Mouse (Mus musculus): ENCODE data around the gene Gm34653.
"Not testable (repeated sequence)": the region's sequence is repeated elsewhere in the genome, so short reads cannot be mapped to it uniquely, and the experiment has no call there.

The Gm34653 gene

DNA sequence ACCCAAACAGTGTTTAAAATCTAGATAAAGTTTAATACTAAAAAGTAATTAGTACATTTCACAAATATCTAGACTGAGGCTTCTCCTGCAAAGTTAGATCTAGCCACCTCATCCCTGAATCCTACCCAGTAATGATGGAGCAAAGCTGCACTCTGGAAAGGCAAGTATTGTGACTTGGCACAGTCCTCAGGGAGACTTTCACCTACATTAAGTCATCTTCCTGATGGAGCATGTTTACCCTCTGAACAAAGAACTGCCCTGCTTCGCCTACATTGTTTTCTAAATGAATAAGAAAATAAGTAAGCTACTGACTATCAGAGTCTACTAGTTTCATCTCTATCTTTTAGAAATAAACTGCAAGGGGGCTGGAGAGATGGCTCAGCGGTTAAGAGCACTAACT is 14.3 kb upstream of the Gm34653 start:
- no peak for DNase-seq (ENCODE audit: low read depth, low spot score)

DNA sequence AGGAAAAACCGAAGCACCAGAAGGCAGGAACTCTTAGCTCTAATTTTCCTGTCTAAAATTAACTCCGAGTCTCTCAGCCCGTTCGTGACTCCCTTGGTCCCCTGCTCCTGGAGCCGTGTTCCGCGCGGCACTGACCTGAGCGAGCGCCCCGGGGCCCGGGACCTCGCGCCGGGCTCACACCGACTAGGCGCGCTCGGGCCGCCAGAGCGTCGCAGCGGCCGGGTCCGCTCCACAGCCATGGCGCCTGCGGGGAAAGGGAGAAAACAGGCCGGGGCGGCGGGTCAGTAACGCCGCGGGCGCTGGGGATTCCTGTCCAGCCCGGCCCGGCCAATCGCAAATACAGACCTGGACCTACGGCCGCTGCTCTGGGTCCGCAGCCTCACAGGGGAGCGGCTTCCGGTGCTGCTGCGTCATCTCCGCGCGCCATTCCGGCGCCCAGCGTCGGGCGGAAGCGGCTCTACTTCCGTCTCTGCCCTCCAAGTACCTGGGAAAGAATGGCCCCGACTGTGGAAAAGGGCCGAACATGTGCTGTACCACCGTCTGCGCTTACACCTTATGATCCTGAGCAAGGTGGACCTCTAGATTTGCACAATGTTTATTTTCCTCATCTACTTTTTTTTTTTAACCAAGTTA is 6.9 kb upstream of the Gm34653 start, which contains the start of gene Fbxw2:
Gene Fbxw2 (minus strand): TSS at position 485 of the 633 bp plus-strand sequence.
- DNase-seq (ENCODE audit: low read depth, low spot score), result peak; percentile 92

DNA sequence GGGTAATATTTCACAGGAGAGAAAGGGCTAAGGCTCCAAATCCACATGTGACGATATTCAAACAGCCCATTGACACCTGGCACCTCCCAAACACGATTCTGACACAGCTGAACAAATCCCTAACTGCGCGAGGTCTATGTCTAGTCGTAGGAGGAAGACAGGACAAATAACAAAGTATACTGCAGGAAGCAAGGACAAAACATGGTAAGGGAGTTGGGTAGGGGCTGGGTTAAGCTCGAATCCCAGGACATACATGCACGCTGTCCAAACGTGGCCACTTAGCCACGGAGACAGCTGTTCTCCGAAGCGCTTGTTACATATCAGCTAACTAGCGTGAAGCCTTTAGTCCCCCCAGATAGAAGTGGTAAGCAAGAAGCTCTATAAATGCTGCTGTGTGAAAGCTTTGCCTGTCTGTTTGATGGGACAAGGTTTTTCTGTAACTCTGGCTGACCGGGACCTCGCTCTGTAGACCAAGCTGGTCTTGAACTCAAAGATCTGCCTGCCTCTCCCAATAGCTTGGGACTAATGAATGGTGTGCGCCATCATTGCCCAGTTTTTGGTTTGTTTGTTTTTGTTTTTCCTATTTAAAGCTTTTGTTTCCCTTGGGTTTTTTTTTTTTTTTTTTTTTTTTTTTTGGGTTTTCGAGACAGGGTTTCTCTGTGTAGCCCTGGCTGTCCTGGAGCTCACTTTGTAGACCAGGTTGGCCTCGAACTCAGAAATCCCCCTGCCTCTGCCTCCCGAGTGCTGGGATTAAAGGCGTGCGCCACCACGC is 6.2 kb upstream of the Gm34653 start:
- peak; percentile 25 for DNase-seq (ENCODE audit: low read depth, low spot score)

DNA sequence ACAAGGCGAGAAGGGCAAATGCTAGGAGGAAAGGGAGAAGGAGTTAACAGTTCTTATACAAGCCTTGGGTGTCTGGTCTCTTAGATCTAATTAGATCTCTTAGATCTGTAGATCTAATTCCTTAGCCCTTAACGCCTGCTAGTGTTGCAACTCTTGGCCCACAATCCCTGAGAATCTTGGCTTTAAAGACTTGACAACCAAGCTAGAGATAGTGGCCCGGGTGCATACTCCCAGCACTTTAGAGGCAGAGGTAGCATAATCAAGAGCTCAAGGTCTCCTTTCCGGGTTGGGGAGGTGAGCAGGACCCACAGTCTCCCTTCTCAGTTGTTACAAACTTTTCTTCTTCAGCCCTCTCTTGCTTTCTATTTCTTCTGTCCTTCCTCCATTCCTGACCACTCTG is 5.2 kb upstream of the Gm34653 start:
- no peak for DNase-seq (ENCODE audit: low read depth, low spot score)

DNA sequence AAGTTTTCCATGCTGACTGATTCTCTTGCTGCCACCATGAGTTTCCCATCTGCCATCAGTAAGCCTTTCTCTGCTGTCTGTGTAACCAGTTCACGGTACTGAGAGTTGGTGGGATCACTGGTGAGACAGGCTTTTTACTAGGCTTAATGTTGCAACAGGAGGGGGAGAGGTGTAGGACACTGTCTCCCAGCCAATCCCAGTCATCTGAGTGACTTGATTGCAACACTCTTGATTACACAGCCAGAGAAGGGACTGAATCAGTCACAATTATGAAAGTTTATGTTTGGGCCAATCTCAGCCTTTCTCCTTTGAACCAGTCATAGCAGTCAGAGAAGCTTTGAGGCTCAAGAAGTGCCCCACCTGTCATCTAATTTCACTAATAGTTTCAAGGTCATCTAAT is 4.8 kb upstream of the Gm34653 start:
- no peak for DNase-seq (ENCODE audit: low read depth, low spot score)

DNA sequence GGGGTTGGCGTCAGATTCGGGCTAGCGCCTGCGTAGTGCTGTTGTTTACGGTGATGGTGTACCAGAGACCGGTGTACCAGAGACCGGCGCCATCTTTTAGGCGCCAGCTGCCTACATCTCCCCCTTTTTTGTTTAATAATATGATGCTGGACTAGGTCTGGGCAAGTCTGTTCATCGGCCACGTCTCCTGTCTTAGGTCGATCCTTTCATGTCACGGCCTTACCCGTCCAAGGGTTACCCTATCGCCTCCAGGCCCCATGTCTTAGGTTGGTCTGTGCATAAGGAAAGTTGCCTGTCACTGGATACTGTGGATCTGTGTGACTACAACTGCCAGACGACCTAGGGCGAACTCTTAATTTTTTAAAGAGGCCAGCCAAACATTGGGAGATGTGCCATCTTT is 2.7 kb upstream of the Gm34653 start:
- DNase-seq (ENCODE audit: low read depth, low spot score), result peak; percentile 53

DNA sequence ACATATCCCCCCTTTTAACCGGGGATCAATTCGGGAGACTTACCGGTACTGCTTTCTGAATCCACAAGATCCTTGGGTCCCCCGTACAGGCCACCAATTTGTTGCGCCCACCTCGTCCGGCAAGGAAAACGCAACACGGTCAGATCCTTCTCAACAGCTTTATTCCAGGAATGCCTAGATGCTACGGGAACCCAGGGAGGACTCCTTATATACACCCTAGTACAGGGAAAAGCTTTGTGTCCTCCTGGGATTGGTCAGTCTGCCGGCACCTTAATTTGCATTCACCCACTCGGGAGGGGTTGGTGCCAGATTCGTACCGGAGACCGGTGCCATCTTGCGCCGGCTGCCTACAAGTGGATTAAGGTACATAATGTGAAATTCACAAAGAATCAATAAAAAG is 817 bp downstream of the Gm34653 start:
- DNase-seq (ENCODE audit: low read depth, low spot score), result no peak

DNA sequence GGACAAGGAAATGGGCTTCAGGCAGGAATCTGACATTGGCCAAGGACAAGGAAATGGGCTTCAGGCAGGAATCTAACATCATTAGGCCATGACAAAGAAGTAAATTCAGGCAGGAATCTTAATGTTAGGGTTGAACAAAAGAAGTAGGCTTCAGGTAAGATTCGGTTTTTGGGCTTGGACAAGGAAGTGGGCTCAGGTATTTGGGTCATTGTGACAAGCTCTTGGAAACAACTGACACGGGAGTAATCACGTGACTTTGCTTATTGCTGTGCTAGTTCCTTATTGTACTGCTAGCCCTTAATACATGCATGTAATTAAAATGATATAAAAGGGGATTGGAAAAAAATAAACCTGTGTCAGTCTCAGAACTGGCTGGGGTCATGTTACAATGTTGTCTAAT is 2.9 kb downstream of the Gm34653 start:
- DNase-seq (ENCODE audit: low read depth, low spot score), result peak; percentile 72

DNA sequence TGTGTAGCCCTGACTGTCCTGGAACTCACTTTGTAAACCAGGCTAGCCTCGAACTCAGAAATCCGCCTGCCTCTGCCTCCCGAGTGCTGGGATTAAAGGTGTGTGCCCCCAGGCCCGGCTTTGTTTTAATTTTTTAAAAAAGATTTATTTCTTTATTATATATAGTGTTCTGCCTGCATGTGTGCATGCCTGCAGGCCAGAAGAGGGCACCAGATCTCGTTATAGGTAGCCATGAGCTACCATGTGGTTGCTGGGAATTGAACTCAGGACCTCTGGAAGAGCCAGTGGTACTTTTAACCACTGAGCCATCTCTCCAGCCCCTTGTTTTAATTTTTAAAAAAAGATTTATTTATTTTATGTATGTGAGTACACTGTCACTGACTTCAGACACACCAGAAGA is 7.3 kb downstream of the Gm34653 start:
- DNase-seq (ENCODE audit: low read depth, low spot score), result not testable (repeated sequence)

DNA sequence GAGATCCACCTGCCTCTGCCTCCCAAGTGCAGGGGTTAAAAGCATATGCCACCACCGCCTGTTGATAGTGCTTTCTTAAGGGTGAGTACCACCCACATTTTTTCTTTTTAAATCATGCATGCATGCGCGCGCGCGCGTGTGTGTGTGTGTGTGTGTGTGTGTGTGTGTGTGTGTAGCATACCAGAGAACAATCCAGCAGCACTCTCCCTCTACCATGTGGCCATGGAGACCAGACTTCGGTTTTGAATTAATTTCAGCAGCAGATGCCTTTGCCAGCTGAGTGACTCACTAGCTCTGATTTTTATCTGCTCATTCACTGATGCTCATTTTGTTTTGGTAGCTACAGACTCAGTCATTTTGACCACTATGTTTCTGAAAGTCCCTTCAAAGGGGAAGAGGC is 8.9 kb downstream of the Gm34653 start:
- no peak for DNase-seq (ENCODE audit: low read depth, low spot score)

DNA sequence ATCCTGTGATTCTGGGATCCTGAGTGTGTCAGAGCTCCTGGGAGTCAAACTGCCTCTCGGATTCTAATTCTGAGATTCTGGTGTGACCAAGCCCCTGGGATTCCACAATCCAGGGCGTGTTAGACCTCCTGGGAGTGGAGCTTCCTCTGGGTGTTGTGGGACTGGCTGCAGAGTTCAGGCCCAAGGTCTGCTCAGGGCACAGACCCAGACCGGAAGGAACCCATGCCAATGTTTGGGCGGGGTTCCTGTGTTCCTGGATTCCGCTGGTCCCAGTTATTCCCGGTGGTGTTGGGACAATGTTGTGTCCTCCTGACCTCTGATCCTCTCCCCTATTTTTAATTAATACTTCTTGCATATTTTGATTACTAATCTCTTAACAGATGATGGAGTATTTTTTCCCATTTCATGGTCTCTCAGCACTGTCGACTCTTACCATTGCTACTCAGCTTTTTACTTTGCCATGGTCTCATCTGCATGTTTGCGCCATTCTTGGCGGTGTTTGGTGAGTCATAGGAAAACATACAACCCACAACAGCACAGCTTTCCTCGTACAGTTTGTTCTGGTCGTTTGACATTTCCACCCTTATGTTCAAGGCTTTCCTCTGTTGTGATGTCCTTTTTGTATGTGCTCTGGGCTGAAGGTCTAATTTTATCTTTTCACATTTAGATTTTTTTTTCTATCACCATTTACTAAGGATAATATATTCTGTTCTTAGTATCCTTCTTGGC is 10.6 kb downstream of the Gm34653 start:
- peak; percentile 45 for DNase-seq (ENCODE audit: low read depth, low spot score)

DNA sequence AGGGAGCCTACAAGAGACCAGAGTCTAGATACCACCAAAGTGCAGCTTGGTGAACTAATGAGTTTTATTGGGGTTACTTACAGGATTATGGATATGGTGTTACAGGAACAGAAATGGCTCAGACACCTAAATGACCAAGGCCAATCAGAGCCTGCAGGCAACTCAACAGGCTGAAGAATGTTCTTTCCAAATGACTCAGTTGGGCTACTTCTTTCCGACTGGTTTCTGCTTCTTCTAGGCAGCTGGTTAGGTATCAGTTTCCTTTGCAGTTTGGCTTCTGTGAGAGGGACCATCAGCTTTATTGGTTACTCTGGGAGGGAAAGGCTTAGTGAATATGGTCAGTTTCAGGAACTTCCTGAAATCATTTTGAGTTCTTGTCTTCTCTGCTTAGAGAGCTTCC is 14.9 kb downstream of the Gm34653 start:
- no peak for DNase-seq (ENCODE audit: low read depth, low spot score)

DNA sequence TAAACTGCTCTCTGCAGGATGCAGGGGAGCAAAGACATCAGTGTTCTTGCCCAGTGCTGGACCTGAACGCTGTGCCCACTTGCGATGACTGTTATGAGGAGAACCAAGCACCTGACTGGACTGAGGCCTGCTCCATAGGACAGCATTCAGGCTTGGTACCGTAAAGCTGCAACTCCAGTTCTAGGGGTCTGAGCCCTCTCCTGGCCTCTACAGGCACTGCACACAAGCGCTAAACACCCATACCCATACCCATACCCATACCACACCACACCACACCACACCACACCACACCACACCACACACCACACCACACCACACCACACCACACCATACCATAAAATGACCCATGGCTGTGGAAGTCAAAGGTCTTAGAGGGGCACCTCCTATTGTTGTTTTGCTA is 22.5 kb downstream of the Gm34653 start:
- peak; percentile 31 for DNase-seq (ENCODE audit: low read depth, low spot score)

DNA sequence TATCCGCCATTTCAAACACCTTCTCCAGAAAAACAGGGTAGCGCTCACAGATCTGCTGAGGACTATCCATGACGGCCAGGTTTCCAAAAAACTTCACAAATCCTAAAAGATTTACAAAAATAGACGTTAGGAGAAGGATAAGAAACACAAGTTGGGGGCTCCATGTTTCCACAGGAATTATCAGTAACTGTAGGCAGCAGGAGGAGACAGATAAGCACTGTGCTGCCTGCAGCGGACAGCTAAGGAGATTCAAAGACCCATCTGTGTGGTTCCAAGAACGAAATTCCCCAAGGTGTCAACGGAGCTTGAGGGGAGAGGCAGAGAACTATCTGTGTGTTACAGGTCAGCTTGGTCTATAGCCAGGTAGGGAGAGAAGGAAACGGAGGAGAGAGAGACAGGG is 24.9 kb downstream of the Gm34653 start:
- DNase-seq (ENCODE audit: low read depth, low spot score), result no peak

DNA sequence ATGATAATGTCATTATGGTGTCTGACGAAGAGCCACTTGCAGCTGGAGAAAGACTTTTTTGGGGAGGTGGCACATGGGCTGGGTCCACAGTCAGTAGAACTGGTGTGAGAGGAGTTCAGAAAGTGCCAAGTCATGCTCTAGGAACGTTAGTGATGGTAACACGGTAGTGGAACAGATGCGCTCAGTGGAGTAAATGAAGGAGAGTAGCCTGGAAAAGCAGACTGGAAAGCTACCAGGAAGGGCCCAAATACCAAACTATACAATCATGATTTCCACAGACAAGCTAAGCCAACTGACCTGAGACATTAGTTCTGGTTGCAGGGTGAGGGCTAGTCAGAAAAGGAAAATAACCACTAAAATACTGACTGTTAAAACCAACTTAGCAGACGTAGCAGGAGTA is 36.9 kb downstream of the Gm34653 start:
- DNase-seq (ENCODE audit: low read depth, low spot score), result no peak

DNA sequence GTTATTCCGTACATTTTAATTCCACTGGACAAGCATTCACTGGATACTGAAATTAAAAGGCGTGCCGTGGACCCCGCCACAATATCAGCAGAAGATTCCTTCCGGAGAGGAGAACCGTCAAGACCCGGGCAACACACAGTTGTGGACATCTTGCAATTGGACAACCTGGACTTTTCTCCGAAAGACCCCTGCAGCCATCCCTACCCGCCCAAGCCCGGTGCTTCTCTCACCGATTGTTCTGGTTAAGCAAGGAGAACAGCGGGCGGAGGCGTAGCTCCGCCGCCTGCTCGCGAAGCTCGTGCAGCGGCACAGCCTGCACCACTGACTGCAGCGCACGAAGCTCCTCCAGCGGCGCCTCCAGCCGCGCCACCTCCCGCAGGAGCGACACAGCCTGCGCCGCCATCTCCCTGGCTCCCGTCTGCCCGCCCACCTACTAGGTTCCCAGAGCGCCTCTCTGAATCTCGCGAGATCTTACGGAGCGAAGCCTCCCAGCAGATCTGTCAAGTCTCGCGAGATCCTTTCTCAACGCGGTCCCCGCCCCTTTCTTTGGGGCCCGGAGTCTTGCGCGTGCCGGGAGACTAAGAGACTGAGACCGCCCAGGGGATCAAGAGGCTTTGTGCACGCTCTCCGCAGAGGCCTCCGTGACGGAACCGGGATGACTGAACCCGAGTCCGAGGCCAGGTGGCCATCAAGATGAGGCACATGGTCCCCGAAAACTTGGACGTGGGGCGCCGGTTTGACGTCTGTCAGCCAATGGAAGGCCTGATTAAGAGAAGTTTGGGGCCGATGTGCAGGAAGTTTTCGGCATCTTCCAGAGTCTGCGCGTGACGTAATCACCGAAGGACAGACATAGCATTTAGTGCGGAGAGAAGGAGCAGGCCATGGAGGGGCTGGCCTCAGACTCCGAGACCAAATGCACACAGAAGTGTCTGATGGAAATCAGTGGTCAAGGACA is 38.0 kb downstream of the Gm34653 start:
- peak; percentile 99 for DNase-seq (ENCODE audit: low read depth, low spot score)

DNA sequence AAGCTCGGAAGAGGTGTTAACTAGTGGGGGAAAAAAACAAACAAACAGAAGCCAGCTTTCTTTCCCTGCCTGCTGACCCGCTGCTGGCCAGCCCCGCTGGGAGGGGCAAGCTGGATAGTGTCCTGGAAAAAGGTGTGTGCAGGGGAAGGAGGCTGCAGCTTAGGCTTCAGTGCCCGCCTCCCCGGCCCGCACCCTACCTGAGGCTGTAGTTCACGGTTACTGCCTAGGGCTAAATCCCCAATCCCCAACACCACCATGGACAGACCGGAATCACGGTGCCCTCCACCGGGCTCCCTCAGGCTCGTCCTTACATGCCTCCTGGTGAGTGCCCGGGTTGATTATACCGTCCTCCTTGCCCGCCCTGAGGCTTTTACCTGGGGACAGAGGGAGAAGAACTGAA is 41.5 kb downstream of the Gm34653 start, which contains the start of gene Cutal:
Gene Cutal (plus strand): TSS at position 126 of the 400 bp plus-strand sequence.
- peak; percentile 15 for DNase-seq (ENCODE audit: low read depth, low spot score)

DNA sequence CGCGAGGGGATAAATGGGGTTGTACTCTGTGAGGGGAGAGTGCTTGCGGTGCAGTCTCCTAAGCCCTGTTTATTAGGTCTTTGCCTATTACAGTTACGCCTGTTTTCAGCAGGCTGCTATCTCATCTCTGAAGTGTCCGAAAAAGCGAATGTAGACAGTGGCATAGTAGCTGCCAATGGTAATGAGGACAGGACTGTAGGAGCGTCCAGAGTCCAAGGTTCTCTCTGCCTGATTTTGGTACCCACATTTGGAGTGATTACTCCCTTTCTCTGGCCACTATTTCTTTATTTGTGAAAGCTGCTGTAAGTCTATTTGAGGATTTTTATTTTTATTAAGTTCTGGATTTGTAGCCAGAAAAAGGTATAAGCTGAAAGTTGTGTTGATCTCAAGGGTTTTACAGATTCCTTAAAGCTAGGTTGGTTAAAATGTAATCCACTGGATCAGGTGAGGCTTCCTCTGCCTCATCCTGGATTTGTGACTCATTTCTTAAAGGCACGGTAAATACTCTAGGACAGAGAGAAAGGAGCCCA is 42.1 kb downstream of the Gm34653 start, which contains the start of gene Psmd5:
Gene Psmd5 (minus strand): TSS at position 153 of the 530 bp plus-strand sequence.
- DNase-seq (ENCODE audit: low read depth, low spot score), result no peak

DNA sequence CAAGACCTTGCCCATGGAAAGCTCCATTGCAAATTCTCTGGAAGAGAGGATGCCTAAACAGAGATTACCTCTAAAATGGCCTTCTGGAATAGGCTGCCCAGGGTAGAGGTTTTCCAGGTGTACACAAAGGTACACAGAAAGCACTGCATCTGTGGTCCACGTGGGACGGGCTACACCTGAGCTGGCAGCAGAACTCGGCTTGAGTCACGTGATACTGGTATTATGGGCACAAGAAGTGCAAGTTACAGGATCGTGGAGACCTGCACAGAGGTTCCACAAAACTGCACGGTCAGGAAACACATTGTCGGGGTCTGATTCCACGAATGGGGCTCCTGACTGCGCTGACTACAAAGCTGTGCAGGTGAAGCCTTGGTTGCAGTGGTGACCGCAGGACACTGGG is 47.2 kb downstream of the Gm34653 start:
- no peak for DNase-seq (ENCODE audit: low read depth, low spot score)

DNA sequence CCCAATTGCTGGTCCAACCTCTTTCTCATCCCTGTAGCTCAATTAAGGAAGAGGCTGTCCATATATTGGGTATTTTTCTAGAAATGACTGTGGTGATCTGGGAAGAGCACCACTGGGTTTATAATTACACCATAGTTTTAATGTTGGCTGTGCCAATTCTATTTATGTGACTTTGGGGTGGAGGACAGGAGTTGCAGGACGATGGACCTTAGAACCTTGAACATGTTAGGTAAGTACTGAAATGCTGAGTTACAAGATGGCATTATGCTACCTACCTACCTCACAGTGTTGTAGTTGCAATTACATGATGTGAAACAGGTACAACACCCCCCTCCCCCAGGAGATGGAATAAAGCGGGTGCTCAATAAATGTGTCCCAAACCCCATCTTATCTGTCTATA is 50.0 kb downstream of the Gm34653 start:
- no peak for DNase-seq (ENCODE audit: low read depth, low spot score)

DNA sequence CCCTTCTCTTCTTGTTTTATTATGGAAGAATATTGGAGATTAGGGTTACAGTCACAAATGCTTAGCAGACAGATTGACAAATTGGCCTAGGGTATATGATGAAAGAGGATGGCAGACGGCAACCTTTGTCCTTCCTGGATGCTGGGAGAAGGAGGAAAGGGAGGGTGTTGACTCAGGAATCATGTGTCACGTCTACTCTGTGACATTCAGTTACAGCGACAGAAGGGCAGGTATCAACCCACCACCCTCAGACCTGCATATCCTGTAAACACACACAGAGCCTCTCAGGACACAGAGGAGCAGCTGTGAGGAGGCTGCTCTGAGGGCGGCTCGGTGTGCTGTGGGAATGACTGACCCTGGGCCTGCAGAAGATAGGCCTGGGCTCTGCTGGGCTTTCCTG is 50.4 kb downstream of the Gm34653 start:
- no peak for DNase-seq (ENCODE audit: low read depth, low spot score)

Data from ES-CJ7 (cell line).